Mouse (Mus musculus) brain, embryonic 14.5 days (tissue): ENCODE results near the gene Mrpl52.

ENCODE experiments used
- CTCF ChIP-seq: fragments of 200-500 bp; IDR thresholded peaks from 2 replicates; pipeline ENCODE4 v1.5.1; 2012; ENCODE audit warnings: inconsistent platforms, mild to moderate bottlenecking, moderate library complexity, borderline replicate concordance; ENCODE audit not compliant: insufficient read depth, insufficient read length; ENCODE audit errors: extremely low read depth
- POLR2A ChIP-seq: fragments of 200-500 bp; IDR thresholded peaks from 2 replicates; pipeline ENCODE4 v1.6.1; 2012; ENCODE audit warnings: mild to moderate bottlenecking, inconsistent platforms, borderline replicate concordance; ENCODE audit not compliant: poor library complexity, insufficient read depth, insufficient read length, severe bottlenecking; ENCODE audit errors: extremely low read depth

DNA sequence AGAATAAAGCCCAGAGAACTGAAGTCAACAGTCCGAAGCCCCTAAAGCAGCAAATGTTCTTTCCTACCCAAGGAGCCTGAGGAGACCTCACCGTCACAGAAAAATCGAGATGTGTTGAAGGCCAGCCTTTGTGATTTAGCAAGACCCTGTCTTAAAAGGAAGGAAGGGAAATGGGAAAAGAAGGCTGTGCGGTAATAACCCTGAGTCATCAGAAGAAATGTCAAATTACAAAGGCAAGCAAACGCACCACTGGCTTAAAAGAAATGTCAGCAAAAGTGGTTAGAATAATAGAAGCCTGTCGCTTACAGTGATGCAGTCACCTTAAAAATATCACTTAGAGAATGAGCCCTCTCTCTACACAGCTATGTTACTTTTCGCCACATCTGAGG lies 28.2 kb upstream of the Mrpl52 start:
- TF ChIP-seq POLR2A (no peak), CTCF (no peak)
